Mouse (Mus musculus) lung, postnatal 0 days (tissue): Measurements from ENCODE around the gene Nostrin. TPM values are rescaled to one million over a fixed set of nuclear protein-coding genes. Genes with fewer than 3 reads are reported as not detected.

Experiments used
- ATAC-seq: fragments of 200-750 bp; cut with Nextera tagmentation; 2 replicates; pipeline ENCODE4 v1.8.0; 2017; ENCODE audit warnings: moderate library complexity
- DNase-seq: peaks from one replicate; pipeline ENCODE4 v3.0.0-alpha.2; 2016; ENCODE audit warnings: low spot score
- H3K27ac ChIP-seq: fragments of 300-500 bp; sonication (generic); 2 replicates; pipeline ENCODE4 v1.5.1; 2014; ENCODE audit warnings: antibody characterized with exemption, mild to moderate bottlenecking, low read length, mixed read lengths
- H3K27me3 ChIP-seq: fragments of 300-500 bp; sonication (generic); replicated peaks from 2 replicates; pipeline ENCODE4 v1.6.1; 2014; ENCODE audit warnings: low read length, mixed read lengths; ENCODE audit not compliant: insufficient read depth
- H3K36me3 ChIP-seq: fragments of 300-500 bp; sonication (generic); 2 replicates; pipeline ENCODE4 v1.6.1; 2014; ENCODE audit warnings: low read length, mixed read lengths; ENCODE audit not compliant: insufficient read depth
- H3K4me1 ChIP-seq: fragments of 300-500 bp; sonication (generic); 2 replicates; pipeline ENCODE4 v1.6.1; 2014; ENCODE audit warnings: antibody characterized with exemption, low read depth, low read length, mixed read lengths; ENCODE audit not compliant: insufficient read depth
- H3K4me2 ChIP-seq: fragments of 300-500 bp; sonication (generic); replicated peaks from 2 replicates; pipeline ENCODE4 v1.6.1; 2014; ENCODE audit warnings: low read depth, mild to moderate bottlenecking, low read length, moderate library complexity, mixed read lengths
- H3K4me3 ChIP-seq: fragments of 300-500 bp; sonication (generic); 2 replicates; pipeline ENCODE4 v1.5.1; 2014; ENCODE audit warnings: low read depth, low read length
- H3K9ac ChIP-seq: fragments of 300-500 bp; sonication (generic); replicated peaks from 2 replicates; pipeline ENCODE4 v1.6.1; 2014; ENCODE audit warnings: low read depth, mild to moderate bottlenecking
- H3K9me3 ChIP-seq: fragments of 300-500 bp; sonication (generic); 2 replicates; pipeline ENCODE4 v1.6.1; 2016; ENCODE audit warnings: low read length, mixed read lengths
- CTCF ChIP-seq: IDR thresholded peaks from 2 replicates; pipeline ENCODE4 v1.5.1; 2016; ENCODE audit warnings: antibody characterized with exemption, mild to moderate bottlenecking
- EP300 ChIP-seq: IDR thresholded peaks from 2 replicates; pipeline ENCODE4 v1.6.1; 2016; ENCODE audit warnings: antibody characterized with exemption, mild to moderate bottlenecking, control low read depth
- WGBS: fragments of 180-500 bp; shearing (Covaris S2); extraction: QIAGEN DNeasy Blood & Tissue Kit; methylation state at CpG from one replicate; pipeline ENCODE4 v1.1.7; 2014; 5-methylcytosine and 5-hydroxymethylcytosine counted together
- polyA plus RNA-seq: library from polyadenylated mRNA; unstranded; fragments of >200 nt; fragmentation: Nextera tagmentation; extraction: Ambion mirVana; gene quantifications from 2 replicates; pipeline ENCODE4 v1.2.1, GENCODE M21; 2015

The Nostrin gene
- polyA plus RNA-seq, 1 experiment from 2014 or later = 48.0 TPM

DNA sequence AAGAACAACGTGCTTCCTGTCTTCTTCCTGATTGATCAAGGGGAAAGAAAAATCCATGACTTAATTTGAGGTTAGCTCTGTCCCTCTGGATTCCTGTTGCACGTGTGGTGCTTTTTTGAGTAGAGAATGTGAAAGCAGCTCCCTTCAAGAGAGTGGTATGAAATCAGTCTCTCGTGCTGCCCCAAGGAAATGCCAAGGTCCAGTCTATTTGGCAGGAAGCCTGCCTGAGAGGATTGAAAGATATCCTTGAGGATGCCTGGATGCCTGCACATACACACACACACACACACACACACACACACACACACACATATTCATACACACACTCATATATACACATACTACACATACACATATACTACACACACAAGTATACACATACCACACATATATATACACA, 13.1 kb downstream of the Nostrin start:
- Histone ChIP-seq H3K4me1 (no peaks in the 10 kb centered on the region), H3K9me3 (no peaks in the 10 kb centered on the region), H3K36me3 (no peaks in the 10 kb centered on the region), H3K4me2 (no peak overlapping the region), H3K4me3 (no peak overlapping the region), H3K27me3 (no peaks in the 10 kb centered on the region), H3K27ac (no peak overlapping the region), H3K9ac (no peak overlapping the region)
- TF ChIP-seq EP300 (no peak), CTCF (no peak)
- no peak for DNase-seq
- no peak for ATAC-seq
- 47% methylated on average over 3 of the region's 3 CpGs for WGBS

DNA sequence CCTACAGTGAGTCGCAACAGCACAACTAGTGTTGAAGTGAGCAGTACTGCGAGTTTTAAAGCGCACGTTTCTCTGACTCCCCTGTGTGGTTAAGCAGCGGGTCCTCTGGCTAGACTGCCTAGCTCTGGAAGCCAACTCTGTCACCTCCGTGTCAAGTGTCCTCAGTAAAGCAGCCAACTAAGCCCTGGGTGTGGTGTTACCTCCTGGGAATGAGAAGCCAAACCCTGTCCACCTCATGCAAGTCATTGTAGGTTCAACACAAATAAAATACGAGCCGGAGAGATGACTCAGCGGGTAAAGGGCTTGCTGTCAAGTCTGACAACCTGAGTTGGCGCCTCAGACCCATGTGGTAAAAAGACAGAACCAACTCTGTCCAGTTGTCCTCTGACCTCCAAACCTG, 13.6 kb downstream of the Nostrin start:
- Histone ChIP-seq H3K27me3 (no peaks in the 10 kb centered on the region), H3K9me3 (no peaks in the 10 kb centered on the region), H3K27ac (no peak overlapping the region), H3K36me3 (no peaks in the 10 kb centered on the region), H3K9ac (no peak overlapping the region), H3K4me3 (no peak overlapping the region), H3K4me1 (no peaks in the 10 kb centered on the region), H3K4me2 (no peak overlapping the region)
- peak; percentile 31 for DNase-seq
- WGBS = 72% methylated on average over 10 of the region's 10 CpGs
- TF ChIP-seq EP300 = no peak
- peak; percentile 53 for ATAC-seq

- Histone ChIP-seq H3K4me2 (no peak overlapping the region), H3K4me1 (no peaks in the 10 kb centered on the region), H3K36me3 (no peaks in the 10 kb centered on the region), H3K9me3 (no peaks in the 10 kb centered on the region), H3K4me3 (no peak overlapping the region), H3K27ac (no peak overlapping the region), H3K9ac (no peak overlapping the region), H3K27me3 (no peaks in the 10 kb centered on the region)
- no peak for TF ChIP-seq CTCF
- DNase-seq (no peak), ATAC-seq (no peak)
- WGBS = 75% methylated on average over 5 of the region's 5 CpGs
Measured at GRCm38 (mm10) chr2:69150841-69151240, 15.2 kb downstream of the Nostrin start.

GRCm38 (mm10) chr2:69155861-69156260, 20.3 kb downstream of the Nostrin start:
- no peak for DNase-seq

GRCm38 (mm10) chr2:69156283-69156682, 20.7 kb downstream of the Nostrin start:
- Histone ChIP-seq H3K9me3 (no peaks in the 10 kb centered on the region), H3K27me3 (no peaks in the 10 kb centered on the region), H3K27ac (no peak overlapping the region), H3K9ac (no peak overlapping the region), H3K4me3 (no peak overlapping the region), H3K36me3 (no peaks in the 10 kb centered on the region), H3K4me2 (no peak overlapping the region), H3K4me1 (no peaks in the 10 kb centered on the region)
- DNase-seq = no peak
- ATAC-seq = no peak
- TF ChIP-seq EP300 = no peak
- no peak for TF ChIP-seq CTCF
- WGBS = 51% methylated on average over 7 of the region's 7 CpGs

More at GRCm38 (mm10) chr2:69155861-69156260, 20.3 kb downstream of the Nostrin start:
- H3K4me3 ChIP-seq = no peak overlapping the region
- H3K36me3 ChIP-seq = no peaks in the 10 kb centered on the region
- no peaks in the 10 kb centered on the region for H3K27me3 ChIP-seq
- ATAC-seq = no peak
- H3K27ac ChIP-seq = no peak overlapping the region
- H3K4me1 ChIP-seq = no peaks in the 10 kb centered on the region
- no peak overlapping the region for H3K4me2 ChIP-seq
- no peak for TF ChIP-seq CTCF
- no peak for TF ChIP-seq EP300
- H3K9me3 ChIP-seq = no peaks in the 10 kb centered on the region
- H3K9ac ChIP-seq = no peak overlapping the region
- WGBS = 60% methylated on average over 3 of the region's 3 CpGs

GRCm38 (mm10) chr2:69158907-69159306, 23.3 kb downstream of the Nostrin start:
- Histone ChIP-seq H3K36me3 (0 out of 2 replicates have a peak, but pooled peaks cover 3% of the 10 kb centered on the region), H3K27ac (no peak overlapping the region), H3K9ac (no peak overlapping the region), H3K9me3 (no peaks in the 10 kb centered on the region), H3K27me3 (no peaks in the 10 kb centered on the region), H3K4me2 (no peak overlapping the region), H3K4me1 (no peaks in the 10 kb centered on the region), H3K4me3 (no peak overlapping the region)
- TF ChIP-seq CTCF (no peak), EP300 (no peak)
- no peak for ATAC-seq
- no peak for DNase-seq

DNA sequence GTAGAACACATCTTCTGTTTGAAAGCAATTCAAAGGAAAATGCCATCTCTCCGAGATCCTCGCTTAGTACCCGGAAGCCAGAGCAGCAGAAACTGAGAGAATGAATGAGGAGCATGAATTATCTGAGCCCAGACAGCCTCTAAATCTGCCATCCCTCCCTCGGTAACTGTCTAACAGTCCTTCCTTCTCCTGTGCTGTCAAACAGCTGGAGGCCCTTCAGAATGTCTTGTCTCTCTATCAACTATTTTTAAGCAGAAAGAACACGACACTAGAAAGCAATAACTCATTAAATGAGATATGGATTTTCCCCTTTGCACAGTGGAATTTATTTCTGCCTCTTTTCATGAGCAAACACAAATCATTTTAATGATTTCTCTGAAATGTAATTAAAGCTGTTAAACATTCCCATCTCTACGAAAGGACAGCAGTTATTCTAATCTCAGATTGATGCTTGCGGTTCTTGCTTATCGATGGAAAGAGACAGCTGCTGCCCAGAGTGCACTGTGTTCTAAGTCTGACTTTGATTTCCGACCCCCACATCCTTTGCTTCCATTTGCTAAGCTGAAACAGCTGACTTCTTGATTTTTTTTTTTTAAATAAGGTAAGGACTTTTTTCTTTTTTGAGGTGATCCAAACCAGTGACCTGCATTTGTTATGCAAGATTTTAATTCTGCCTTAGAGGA, 34.9 kb downstream of the Nostrin start:
- Histone ChIP-seq H3K27me3 (no peaks in the 10 kb centered on the region), H3K36me3 (no peaks in the 10 kb centered on the region), H3K4me3 (no peak overlapping the region), H3K27ac (no peak overlapping the region), H3K9ac (no peak overlapping the region), H3K9me3 (no peaks in the 10 kb centered on the region), H3K4me1 (no peaks in the 10 kb centered on the region), H3K4me2 (no peak overlapping the region)
- TF ChIP-seq EP300 = no peak
- no peak for TF ChIP-seq CTCF
- 58% methylated on average over 9 of the region's 9 CpGs for WGBS
- no peak for ATAC-seq
- no peak for DNase-seq
